Mouse (Mus musculus): ENCODE measurements around the gene Gatad2a. TPM values are rescaled to one million over a fixed set of nuclear protein-coding genes. Genes with fewer than 3 reads are reported as not detected.
"Not testable (repeated sequence)": the region's sequence is repeated elsewhere in the genome, so short reads cannot be mapped to it uniquely, and the experiment has no call there.

The Gatad2a gene
- total RNA-seq (2021): 10 to 100 TPM; 31.4 to 33.4 TPM

- DNase-seq: peak; percentile 100
Measured at GRCm38 (mm10) chr8:69995776-69996588, at the start of gene Gatad2a. TSS of gene Gatad2a (minus strand) at chr8:69996384.

DNA sequence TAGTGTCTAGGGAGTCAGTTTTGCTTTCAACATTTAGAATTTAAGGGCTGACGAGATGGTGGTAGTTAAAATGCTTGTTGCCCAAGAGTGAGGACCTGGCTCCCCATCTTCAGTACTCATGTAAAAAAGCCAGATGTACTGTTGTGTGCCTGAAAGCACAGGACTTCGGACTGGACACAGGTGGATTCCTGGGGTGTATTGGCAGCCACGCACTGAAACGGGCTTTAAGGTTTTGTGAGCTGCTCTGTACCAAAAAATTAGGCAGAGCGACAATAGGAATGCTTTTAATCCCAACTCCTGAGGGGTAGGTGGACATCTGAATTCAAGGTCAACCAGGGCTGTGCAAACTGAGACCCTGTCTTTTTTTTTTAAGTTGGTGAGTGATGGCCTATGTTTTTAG is 47.8 kb upstream of the Gatad2a start:
- no peak for DNase-seq

DNA sequence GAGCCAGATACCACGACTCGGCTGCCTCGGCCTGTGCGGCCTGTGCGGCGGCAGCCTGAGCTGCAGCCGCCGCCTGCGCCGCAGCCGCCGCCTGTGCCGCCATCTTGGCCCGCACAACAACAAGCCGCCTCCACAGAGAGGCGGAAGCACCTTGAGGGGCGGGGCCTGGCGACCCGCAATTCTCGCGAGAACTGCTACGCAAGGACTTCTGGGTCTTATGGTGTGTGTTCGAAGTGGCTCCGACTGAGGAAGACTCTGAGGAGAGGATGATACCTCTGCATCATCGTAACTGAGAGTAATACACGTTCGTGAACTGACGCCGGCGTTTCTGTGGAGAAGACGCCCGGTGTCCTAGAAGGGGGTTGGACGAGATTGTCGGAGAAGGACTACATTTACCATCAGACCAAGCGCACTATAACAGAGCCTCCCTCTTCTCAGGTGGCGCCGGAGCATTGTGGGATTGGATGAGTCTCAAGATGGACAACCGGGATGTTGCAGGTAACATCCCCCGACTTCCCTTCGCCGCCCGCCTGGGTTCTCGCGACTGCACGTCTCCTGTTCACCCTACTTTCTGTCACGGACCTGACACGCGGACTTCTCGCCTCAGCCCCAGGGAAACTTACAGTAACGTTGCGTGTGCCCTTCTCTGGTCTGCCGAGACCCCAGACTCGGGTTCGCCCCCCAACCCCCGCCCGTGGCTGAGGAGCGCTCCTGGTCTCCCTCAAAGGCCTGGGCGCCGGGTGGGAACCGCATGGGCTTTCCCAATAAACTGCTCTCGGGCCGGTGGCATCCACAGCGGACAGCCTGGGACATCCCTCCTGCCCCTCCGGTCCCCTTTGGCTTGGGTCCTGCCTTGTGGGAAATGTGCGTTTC is 46.6 kb upstream of the Gatad2a start, which contains the start of the genes Mau2 and Sugp1:
Gene Mau2, minus strand, starts transcription at position 152 of the 873 bp plus-strand sequence.
Gene Sugp1, plus strand, starts transcription at position 231 of the 873 bp plus-strand sequence.
- DNase-seq: peak; percentile 94 to 96

DNA sequence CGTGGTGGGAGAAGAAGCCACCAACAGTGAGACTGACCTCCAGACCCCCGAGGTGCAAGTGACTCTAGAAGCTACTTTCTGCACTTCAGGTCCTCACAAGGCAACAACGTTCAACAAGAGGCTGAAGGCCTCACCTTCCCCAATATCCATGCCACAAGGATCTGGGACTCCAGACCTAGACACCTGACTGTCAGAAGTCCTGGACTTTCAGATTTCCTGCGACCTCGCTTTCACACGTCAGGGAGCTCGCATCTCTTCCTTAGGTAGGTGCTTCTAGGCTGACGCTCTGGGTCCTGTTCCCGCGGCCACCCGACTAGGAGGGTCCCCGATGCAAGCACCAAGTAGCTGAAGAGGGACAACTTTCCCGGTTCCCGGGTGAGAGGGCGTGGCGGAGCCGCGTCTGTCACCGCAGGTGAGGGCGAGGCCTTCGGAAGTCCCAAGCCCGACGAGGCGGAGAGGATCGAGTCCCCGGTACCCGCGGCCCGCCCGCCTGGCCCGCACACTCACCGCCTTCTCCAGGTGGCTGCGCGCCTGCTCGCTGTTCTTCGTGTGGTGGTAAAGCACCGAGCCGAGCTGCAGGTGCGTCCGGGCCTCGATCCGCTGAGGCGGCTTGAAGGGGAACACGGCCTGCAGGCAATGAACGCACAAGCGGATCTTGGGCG is 45.8 kb upstream of the Gatad2a start:
- DNase-seq: no peak

DNA sequence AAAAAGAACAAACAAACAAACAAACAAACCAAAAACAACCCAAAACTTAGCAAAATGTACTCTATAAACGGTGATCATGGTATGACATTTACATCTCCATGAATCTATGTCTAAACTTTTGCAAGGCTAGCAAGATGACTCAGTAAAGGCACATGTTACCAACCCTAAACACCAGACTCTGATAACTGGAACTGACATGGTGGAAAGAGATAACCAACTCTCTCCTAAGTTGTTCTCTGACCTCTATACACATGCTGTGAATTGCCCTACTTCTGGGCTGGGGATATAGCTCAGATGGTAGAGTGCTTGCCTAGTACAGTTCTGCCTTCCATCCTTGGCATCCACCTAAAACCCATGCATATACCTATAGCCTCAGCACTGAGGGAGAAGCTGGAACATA is 41.8 kb upstream of the Gatad2a start:
- DNase-seq: no peak

GRCm38 (mm10) chr8:70030255-70030654 is 34.1 kb upstream of the Gatad2a start:
- no peak for DNase-seq

DNA sequence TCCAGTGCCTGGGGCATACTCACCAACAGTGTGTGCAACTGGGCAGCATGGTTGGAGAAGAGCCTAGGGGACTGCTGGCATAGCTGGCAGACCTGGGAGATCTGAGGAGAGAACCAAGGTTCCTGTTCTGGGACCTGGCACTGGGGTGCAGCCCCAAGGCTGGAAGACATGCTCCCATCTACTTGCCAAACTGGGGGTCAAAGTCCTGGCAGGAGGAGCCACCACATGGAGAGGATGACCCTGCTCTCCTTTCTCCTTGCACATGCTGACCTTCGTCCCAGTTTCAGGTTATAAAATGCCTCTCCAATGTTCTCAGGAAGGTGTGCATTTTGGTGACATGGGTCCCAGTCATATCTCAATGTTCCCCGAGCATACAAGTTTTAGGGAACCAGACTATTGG is 30.0 kb upstream of the Gatad2a start:
- DNase-seq: no peak

DNA sequence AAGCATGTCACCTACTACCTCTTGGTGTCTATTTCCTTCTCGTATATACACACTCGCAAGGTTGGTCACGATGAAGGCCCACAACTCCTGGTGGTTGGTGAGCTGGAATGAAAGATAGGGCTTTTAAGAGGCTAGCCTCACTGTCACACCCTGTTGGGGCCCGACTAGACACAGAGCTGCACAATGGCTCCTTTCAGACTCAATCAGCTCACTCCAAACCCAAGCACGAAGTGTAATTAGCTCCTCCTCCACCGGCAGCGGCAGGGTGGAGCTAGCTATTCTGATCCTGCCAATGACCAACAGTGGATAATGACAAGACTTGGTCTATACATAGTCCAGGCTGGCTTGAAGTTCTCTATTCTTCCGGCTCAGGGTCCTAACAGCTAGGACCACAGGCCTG is 27.4 kb upstream of the Gatad2a start:
- peak in 1 of 2 experiments; percentile 13 for DNase-seq

- DNase-seq: no peak
Measured at GRCm38 (mm10) chr8:70015017-70015416, 18.8 kb upstream of the Gatad2a start.

GRCm38 (mm10) chr8:70012763-70013162 is 16.6 kb upstream of the Gatad2a start:
- no peak for DNase-seq

- DNase-seq: no peak
Measured at GRCm38 (mm10) chr8:70012350-70012749, 16.2 kb upstream of the Gatad2a start.

DNA sequence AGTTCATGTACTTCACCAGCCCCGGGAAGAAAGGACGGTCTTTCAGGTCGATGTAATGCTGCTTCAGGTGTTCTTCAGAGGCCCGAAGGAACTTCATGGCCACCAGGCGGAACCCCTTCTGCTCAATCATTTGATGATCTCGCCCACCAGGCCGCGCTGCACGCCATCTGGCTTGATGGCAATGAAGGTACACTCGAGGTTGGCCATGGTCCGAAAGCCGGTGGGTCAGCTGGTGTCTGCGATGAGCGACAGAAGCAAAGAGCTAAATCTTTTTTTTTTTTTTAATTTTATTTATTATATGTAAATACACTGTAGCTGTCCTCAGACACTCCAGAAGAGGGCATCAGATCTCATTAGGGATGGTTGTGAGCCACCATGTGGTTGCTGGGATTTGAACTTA is 14.6 kb upstream of the Gatad2a start:
- not testable (repeated sequence) for DNase-seq

DNA sequence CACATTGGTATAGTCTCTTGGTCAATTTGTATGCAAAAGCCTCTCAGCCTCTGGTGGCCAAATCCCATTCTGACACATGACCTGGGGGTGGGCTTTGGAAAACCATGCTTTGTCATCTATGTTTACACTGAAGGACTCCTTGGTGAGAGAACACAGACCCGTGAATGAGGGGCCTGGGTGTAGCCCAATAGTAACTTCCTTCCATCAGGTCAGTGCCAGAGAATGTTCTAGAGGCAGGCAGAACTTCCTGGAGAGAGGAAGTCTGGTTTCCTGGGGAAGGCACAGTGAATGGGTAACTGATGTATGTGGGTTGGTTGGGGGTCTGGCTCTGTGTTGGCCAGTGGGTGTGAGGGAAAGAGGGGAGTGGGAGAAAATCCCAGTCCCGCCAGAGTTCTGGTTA is 9.0 kb upstream of the Gatad2a start:
- DNase-seq: no peak

DNA sequence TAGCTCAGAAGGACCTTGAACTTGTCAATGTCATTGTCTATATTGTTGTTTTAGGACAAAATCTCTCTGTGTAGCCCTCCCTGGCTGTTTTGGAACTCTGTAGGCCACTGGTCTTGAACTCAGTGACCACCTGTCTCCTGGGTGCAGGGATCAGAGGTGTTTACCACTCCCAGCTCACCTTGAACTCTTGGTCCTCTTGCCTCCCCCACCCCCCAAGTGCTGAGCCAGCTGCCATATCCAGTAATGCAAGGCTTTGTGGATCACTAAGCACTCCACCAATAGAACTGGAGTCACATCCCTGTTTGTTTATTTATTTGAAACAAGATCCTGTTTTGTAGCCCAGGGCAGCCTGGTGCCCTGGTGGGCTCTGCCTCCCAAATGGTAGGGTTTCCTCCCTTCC is 8.2 kb upstream of the Gatad2a start:
- DNase-seq: no peak

- no peak for DNase-seq
Measured at GRCm38 (mm10) chr8:70003204-70003657, 7.0 kb upstream of the Gatad2a start.

GRCm38 (mm10) chr8:70001892-70002191 is 5.7 kb upstream of the Gatad2a start:
- DNase-seq: not testable (repeated sequence)

- DNase-seq: no peak
Measured at GRCm38 (mm10) chr8:70001176-70001891, 5.2 kb upstream of the Gatad2a start.

GRCm38 (mm10) chr8:70000226-70000625 is 4.0 kb upstream of the Gatad2a start:
- DNase-seq: no peak

DNA sequence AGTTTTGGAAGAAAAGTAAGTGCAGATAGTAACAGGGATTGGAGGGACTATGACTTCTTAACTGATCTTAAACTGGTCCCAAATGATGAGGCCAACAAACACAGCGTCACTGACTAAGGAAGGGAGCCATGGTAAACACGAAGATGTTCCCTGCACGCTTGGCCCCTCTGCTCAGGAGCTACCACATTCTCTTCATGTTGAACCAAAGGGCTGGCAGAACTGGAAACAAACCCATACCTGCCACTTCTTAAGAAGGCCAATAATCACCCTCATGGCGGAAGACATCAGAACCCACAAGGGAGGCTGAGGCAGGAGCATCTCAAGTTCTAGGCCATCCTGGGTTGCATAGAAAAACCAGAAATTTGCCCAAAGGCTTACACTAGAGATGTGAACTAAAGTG is 3.1 kb upstream of the Gatad2a start:
- no peak for DNase-seq

GRCm38 (mm10) chr8:69998706-69999105 is 2.5 kb upstream of the Gatad2a start:
- DNase-seq: no peak

DNA sequence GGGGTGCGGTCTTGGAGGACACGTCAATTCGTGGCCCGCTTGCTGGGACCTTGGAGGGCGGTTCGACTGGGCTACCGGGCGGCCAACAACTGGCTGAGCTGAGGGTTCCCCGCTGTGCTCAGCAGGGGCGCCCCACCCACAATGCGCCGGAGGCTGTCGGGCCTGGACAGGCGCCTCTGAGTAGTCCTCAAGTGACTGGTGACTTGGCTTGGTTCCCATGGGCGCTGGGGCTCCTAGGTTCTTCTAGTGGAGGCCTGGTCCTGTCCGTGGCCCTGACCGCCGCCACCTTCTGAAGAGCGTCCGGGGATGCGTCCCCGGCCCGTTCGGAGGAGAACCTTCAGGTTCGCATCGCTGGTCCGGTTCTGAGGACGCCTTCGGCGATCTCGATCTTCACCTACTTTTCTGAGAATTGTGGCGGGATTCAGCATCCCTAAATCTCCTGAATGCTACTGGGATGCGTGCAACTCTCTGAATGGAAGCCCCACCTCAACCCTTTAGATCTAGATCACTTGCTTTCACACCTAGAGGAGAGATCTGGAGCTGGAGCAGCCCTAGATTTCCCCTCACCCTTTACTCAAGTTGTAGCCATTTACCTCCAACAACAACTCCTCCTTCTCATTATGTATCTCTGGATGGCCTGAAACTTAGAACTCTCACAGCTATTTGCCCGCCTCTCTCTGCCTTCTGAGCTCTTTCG is 553 bp upstream of the Gatad2a start:
- DNase-seq: no peak

DNA sequence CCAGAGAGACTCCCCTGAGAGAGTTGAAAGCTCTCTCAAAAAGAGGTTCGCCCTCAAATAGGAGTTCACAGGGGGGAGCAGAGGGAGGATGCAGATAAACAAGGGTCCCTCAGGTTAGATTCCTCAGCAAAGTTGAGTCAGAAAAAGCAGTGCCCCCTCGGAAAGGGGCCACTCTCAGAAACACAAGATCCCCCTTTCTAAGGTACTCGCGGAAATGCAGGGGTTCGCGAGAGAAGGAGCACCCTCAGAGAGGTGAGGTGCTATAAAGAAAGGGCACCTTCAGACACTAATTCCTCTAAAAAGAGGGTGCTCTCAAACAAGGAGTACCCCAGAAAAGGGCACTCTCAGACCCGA is 785 bp downstream of the Gatad2a start:
- DNase-seq: no peak

All from layer of hippocampus, postnatal 36 days (tissue).